Mouse (Mus musculus): ENCODE measurements around the gene Eif5a. TPM values are rescaled to one million over a fixed set of nuclear protein-coding genes. Genes with fewer than 3 reads are reported as not detected.

Gene Eif5a
- polyA plus RNA-seq, 1 experiment = 618 TPM

DNA sequence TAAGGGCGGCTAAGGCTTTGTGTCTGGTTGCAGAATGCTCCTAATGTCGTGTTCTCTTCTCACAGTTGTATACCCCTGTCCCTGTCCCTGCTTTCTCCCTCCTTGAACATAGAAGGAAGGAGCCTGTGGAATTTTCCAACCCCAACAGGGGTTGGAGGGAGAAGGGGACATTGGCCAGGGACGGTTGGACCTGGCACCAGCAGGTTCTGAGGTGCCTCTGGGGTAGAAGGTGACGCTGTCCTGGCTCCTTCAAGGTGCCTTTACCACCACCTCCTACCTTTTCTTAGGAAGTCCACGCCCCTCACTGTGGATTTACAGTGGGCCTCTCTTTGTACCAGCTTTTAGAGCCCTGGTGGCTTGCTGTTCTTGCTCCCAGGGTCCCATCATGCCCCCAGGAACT lies 16.1 kb upstream of the Eif5a start:
- TF ChIP-seq POLR2A (IDR thresholded peaks at IDR 0.05; ENCODE audit: control insufficient read depth, extremely low read depth, insufficient read depth, low read length, poor library complexity) (no peak), CTCF (IDR thresholded peaks at IDR 0.05; ENCODE audit: borderline replicate concordance, control insufficient read depth, extremely low read depth, insufficient read depth, low read length, poor library complexity) (no peak)
- no peak overlapping the region for H3K4me3 ChIP-seq (ENCODE audit: control insufficient read depth, insufficient read depth, low read length)
- no peak overlapping the region for H3K27ac ChIP-seq (ENCODE audit: control insufficient read depth, insufficient read depth, low read length)
- H3K27me3 ChIP-seq (ENCODE audit: control insufficient read depth, insufficient read depth, low read length) = no peaks in the 10 kb centered on the region
- H3K4me1 ChIP-seq (replicated peaks; ENCODE audit: control insufficient read depth, insufficient read depth, low read length) = peaks cover 24% of the 10 kb centered on the region
- DNase-seq = no peak
- no peaks in the 10 kb centered on the region for H3K36me3 ChIP-seq (ENCODE audit: control insufficient read depth, insufficient read depth, low read length)
- WGBS = 88% methylated on average over 5 of the region's 5 CpGs

DNA sequence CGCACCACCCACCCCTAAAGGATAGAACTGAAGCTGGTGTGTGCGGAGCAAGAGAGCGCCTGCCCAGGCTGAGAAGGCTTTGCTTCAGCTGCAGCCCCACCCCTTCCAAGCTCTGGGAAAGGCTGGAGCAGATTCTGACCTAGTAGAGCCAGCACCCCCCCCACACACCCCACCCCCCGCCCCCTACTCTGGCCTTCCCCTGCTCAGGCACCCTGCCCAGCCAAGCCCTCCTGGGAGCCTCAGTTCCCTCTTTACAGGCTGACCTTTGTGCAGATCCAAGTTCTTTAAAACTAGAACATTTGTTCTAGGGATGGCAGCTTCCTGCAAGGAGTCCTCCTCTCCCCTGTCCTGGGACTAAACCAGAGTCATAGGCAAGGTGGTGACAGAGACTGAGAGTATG lies 15.6 kb upstream of the Eif5a start:
- no peak overlapping the region for H3K27ac ChIP-seq (ENCODE audit: control insufficient read depth, insufficient read depth, low read length)
- no peak overlapping the region for H3K4me3 ChIP-seq (ENCODE audit: control insufficient read depth, insufficient read depth, low read length)
- no peak for TF ChIP-seq CTCF (IDR thresholded peaks at IDR 0.05; ENCODE audit: borderline replicate concordance, control insufficient read depth, extremely low read depth, insufficient read depth, low read length, poor library complexity)
- no peak for TF ChIP-seq POLR2A (IDR thresholded peaks at IDR 0.05; ENCODE audit: control insufficient read depth, extremely low read depth, insufficient read depth, low read length, poor library complexity)
- no peak for DNase-seq
- H3K27me3 ChIP-seq (ENCODE audit: control insufficient read depth, insufficient read depth, low read length) = no peaks in the 10 kb centered on the region
- no peaks in the 10 kb centered on the region for H3K36me3 ChIP-seq (ENCODE audit: control insufficient read depth, insufficient read depth, low read length)
- WGBS = 65% methylated on average over 4 of the region's 4 CpGs
- H3K4me1 ChIP-seq (replicated peaks; ENCODE audit: control insufficient read depth, insufficient read depth, low read length) = peaks cover 27% of the 10 kb centered on the region

DNA sequence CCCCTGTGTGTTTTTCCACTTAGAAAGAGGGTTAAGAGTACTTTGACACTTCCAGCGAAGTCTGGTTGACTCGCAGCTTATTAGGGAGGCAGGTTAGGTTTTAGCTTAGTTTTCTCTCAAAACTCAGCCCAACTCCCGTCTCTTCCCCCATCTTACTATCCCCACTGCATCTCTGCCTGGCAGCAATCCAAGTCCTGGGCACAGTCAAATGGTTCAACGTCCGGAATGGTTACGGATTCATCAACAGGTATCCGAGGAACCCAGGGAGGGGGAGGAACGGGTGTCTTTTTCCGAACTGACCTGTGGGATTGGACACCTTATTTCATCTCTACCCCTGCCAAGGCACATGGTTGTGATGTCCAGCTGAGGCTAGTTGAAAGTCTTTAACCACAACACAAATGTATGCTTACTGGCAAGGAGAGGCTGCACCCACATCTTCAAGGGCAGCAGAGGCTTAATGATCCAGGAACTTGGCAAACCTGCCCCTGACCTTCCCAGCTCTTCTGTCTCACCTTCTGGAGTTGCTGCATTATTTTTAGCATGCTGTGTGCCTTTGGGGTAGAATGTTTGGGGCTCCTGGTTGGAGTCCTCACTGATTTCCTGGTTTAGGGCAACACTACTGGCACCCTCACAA lies 15.1 kb upstream of the Eif5a start:
- Histone ChIP-seq H3K27me3 (ENCODE audit: control insufficient read depth, insufficient read depth, low read length) (no peaks in the 10 kb centered on the region), H3K27ac (ENCODE audit: control insufficient read depth, insufficient read depth, low read length) (no peak overlapping the region), H3K4me3 (ENCODE audit: control insufficient read depth, insufficient read depth, low read length) (no peak overlapping the region), H3K4me1 (replicated peaks; ENCODE audit: control insufficient read depth, insufficient read depth, low read length) (peaks cover 30% of the 10 kb centered on the region), H3K36me3 (ENCODE audit: control insufficient read depth, insufficient read depth, low read length) (no peaks in the 10 kb centered on the region)
- 67% methylated on average over 9 of the region's 9 CpGs for WGBS
- no peak for DNase-seq
- TF ChIP-seq CTCF (IDR thresholded peaks at IDR 0.05; ENCODE audit: borderline replicate concordance, control insufficient read depth, extremely low read depth, insufficient read depth, low read length, poor library complexity) = no peak
- no peak for TF ChIP-seq POLR2A (IDR thresholded peaks at IDR 0.05; ENCODE audit: control insufficient read depth, extremely low read depth, insufficient read depth, low read length, poor library complexity)

DNA sequence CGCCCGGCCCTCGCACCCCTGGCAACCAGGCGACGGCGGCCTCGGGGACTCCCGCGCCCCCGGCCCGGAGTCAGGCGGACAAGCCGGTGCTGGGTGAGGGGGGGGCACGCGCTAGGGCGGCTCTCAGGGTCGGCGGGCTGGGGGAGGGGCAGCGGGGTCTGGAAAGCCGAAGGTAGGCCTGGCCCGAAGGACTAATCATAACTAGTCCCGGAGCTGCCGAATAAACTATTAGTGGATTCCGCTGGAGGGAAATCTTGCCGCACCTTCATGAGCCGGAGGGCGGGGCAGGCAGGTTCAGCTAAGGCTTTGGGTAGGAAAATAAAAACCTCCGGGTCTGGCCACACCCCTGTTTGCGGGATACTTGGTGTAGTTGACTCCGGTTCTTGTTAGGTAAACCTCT lies 14.4 kb upstream of the Eif5a start:
- DNase-seq = peak; percentile 35
- no peak for TF ChIP-seq POLR2A (IDR thresholded peaks at IDR 0.05; ENCODE audit: control insufficient read depth, extremely low read depth, insufficient read depth, low read length, poor library complexity)
- TF ChIP-seq CTCF (IDR thresholded peaks at IDR 0.05; ENCODE audit: borderline replicate concordance, control insufficient read depth, extremely low read depth, insufficient read depth, low read length, poor library complexity) = no peak
- 3% methylated on average over 30 of the region's 30 CpGs for WGBS
- Histone ChIP-seq H3K4me1 (replicated peaks; ENCODE audit: control insufficient read depth, insufficient read depth, low read length) (peaks cover 36% of the 10 kb centered on the region), H3K27me3 (ENCODE audit: control insufficient read depth, insufficient read depth, low read length) (no peaks in the 10 kb centered on the region), H3K4me3 (ENCODE audit: control insufficient read depth, insufficient read depth, low read length) (peak overlapping the region; percentile 50), H3K27ac (ENCODE audit: control insufficient read depth, insufficient read depth, low read length) (no peak overlapping the region), H3K36me3 (ENCODE audit: control insufficient read depth, insufficient read depth, low read length) (no peaks in the 10 kb centered on the region)

DNA sequence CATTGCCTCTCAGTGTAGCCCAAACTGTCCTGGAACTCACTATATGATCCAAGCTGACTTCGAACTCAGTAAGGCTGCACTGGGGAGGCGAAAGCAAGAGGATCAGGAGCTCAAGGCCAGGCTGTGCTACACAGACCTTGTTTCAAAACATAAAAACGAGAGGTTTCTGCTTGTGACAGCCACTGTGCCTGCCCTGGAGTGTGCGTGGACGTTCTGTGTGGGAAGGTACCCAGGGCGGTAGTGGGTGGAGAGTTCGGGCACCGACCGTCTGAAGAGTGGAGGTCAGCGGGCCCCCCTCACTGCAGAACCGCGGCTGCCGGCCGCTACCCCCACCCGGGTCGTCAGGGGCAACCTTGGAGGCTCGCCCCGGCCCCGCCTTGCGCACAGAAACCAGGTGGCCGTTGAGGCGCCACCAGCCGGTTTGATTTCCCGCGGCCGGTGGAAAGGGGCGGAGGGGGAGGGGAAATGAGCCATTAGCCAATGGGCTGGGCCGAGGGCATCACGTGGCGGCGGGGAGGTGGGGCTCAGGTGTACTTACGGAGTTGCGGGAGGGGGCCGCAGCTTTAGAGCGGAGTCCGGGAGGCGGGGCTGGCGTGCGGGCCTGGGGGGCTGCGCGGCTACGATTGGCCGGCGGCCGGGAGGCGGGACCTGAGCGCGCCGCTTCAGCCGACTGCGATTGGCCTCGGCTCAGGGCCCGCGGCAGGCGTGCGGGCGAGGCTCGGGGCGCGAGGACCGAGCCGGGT lies 13.6 kb upstream of the Eif5a start, which contains the start of gene Ybx2:
Gene Ybx2 (plus strand): TSS at position 660 of the 743 bp plus-strand sequence.
- no peak within 1 kb of the TSS for H3K27ac ChIP-seq (ENCODE audit: control insufficient read depth, insufficient read depth, low read length)
- H3K4me1 ChIP-seq (replicated peaks; ENCODE audit: control insufficient read depth, insufficient read depth, low read length) = peaks cover 39% of the 10 kb centered on the region
- TF ChIP-seq CTCF (IDR thresholded peaks at IDR 0.05; ENCODE audit: borderline replicate concordance, control insufficient read depth, extremely low read depth, insufficient read depth, low read length, poor library complexity) = no peak
- H3K27me3 ChIP-seq (ENCODE audit: control insufficient read depth, insufficient read depth, low read length) = no peaks in the 10 kb centered on the region
- 2% methylated on average over 62 of the region's 62 CpGs for WGBS
- peak; percentile 92 for DNase-seq
- H3K36me3 ChIP-seq (ENCODE audit: control insufficient read depth, insufficient read depth, low read length) = no peaks in the 10 kb centered on the region
- peak within 1 kb of the TSS; percentile 50 for H3K4me3 ChIP-seq (ENCODE audit: control insufficient read depth, insufficient read depth, low read length)

DNA sequence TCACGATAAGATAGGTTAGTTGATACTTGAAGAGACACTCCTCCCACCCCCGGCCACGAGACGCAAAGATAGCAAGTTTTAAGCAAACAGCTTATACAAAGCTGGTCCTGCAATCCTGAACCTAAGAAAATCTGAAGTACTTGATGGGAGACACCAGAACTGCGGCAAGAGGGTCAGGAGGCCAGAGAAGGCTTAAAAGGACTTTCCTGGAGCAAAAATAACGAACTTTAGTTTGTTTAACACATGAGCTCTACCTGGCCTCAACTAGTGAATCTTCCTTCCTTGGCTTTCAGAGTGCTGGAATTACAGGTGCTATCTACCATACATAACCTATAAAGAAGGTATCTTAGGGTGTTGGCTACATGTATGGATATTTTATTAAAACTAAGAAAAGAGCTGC lies 12.9 kb upstream of the Eif5a start:
- Histone ChIP-seq H3K4me1 (replicated peaks; ENCODE audit: control insufficient read depth, insufficient read depth, low read length) (peaks cover 39% of the 10 kb centered on the region), H3K27ac (ENCODE audit: control insufficient read depth, insufficient read depth, low read length) (no peak overlapping the region), H3K36me3 (ENCODE audit: control insufficient read depth, insufficient read depth, low read length) (no peaks in the 10 kb centered on the region), H3K4me3 (ENCODE audit: control insufficient read depth, insufficient read depth, low read length) (no peak overlapping the region), H3K27me3 (ENCODE audit: control insufficient read depth, insufficient read depth, low read length) (no peaks in the 10 kb centered on the region)
- TF ChIP-seq CTCF (IDR thresholded peaks at IDR 0.05; ENCODE audit: borderline replicate concordance, control insufficient read depth, extremely low read depth, insufficient read depth, low read length, poor library complexity) = no peak
- no peak for TF ChIP-seq POLR2A (IDR thresholded peaks at IDR 0.05; ENCODE audit: control insufficient read depth, extremely low read depth, insufficient read depth, low read length, poor library complexity)
- WGBS = 19% methylated on average over 6 of the region's 6 CpGs
- no peak for DNase-seq
